Mouse (Mus musculus) ES-E14 (cell line): ENCODE data around the gene Skap1. TPM values are rescaled to one million over a fixed set of nuclear protein-coding genes. Genes with fewer than 3 reads are reported as not detected.

ENCODE experiments used
- DNase-seq: peaks from one replicate; pipeline ENCODE4 v3.0.0-alpha.2; 2013; ENCODE audit warnings: low read depth, low spot score
- H3K27ac ChIP-seq: 2 replicates; pipeline ENCODE4 v1.5.1; 2012; ENCODE audit warnings: low read depth, mild to moderate bottlenecking, low read length, moderate library complexity, mixed read lengths; ENCODE audit not compliant: poor library complexity, insufficient read depth, severe bottlenecking
- H3K36me3 ChIP-seq: 2 replicates; pipeline ENCODE4 v1.6.1; 2012; ENCODE audit warnings: mild to moderate bottlenecking, low read length, moderate library complexity, mixed read lengths; ENCODE audit not compliant: control insufficient read depth, poor library complexity, insufficient read depth, severe bottlenecking
- H3K4me1 ChIP-seq, 2 experiments: fragments of 150-350 bp in 1 of 2; sonication (generic) in 1 of 2; 2 replicates each; pipeline ENCODE4 v1.6.1; 2012; ENCODE audit warnings: low read length in 2 of 2, mild to moderate bottlenecking in 1 of 2, mixed read lengths in 1 of 2; ENCODE audit not compliant: control insufficient read depth in 2 of 2, insufficient read depth in 2 of 2, poor library complexity in 1 of 2
- H3K4me3 ChIP-seq, 2 experiments: fragments of 150-350 bp in 1 of 2; sonication (generic) in 1 of 2; 2 replicates each; pipeline ENCODE4 v1.5.1; 2012; ENCODE audit warnings: low read length in 2 of 2, low read depth in 1 of 2, mild to moderate bottlenecking in 1 of 2, mixed read lengths in 1 of 2; ENCODE audit not compliant: insufficient read depth in 1 of 2, poor library complexity in 1 of 2, severe bottlenecking in 1 of 2
- H3K9ac ChIP-seq: 2 replicates; pipeline ENCODE4 v1.6.1; 2012; ENCODE audit warnings: low read depth, mild to moderate bottlenecking, low read length, mixed read lengths; ENCODE audit not compliant: poor library complexity, insufficient read depth, severe bottlenecking
- H3K9me3 ChIP-seq: fragments of 150-350 bp; sonication (generic); 2 replicates; pipeline ENCODE4 v1.6.1; 2012; ENCODE audit warnings: low read depth, mild to moderate bottlenecking, low read length; ENCODE audit not compliant: control insufficient read depth, insufficient read depth
- CHD2 ChIP-seq: IDR thresholded peaks from 2 replicates; pipeline ENCODE4 v1.6.1; 2014; ENCODE audit warnings: mild to moderate bottlenecking, low read depth, low read length, inconsistent platforms
- HCFC1 ChIP-seq: IDR thresholded peaks from 2 replicates; pipeline ENCODE4 v1.6.1; 2012; ENCODE audit warnings: low read length, inconsistent platforms, borderline replicate concordance; ENCODE audit not compliant: insufficient read depth
- MAFK ChIP-seq: IDR thresholded peaks from 2 replicates; pipeline ENCODE4 v1.6.1; 2014; ENCODE audit warnings: mild to moderate bottlenecking, low read depth, low read length, inconsistent platforms; ENCODE audit not compliant: insufficient read depth
- ZC3H11A ChIP-seq: IDR thresholded peaks from 2 replicates; pipeline ENCODE4 v1.6.1; 2012; ENCODE audit warnings: low read depth, mild to moderate bottlenecking, inconsistent platforms, low read length, borderline replicate concordance
- ZNF384 ChIP-seq: IDR thresholded peaks from 2 replicates; pipeline ENCODE4 v1.6.1; 2012; ENCODE audit warnings: low read depth, low read length, inconsistent platforms
- in situ Hi-C, 2 experiments: fragments of 600-800 bp; cut with MboI; formaldehyde crosslinking; loops; one replicate each; pipeline ENCODE4 v1.15.1; 2025; ENCODE audit warnings: low sequenced_read_pairs in 2 of 2, inconsistent platforms in 1 of 2; ENCODE audit not compliant: unreplicated experiment in 2 of 2
- total RNA-seq: library from RNA; depleted of rRNA; stranded (reverse); fragments of 300-350 nt; gene quantifications from 2 replicates; pipeline ENCODE4 v1.2.3, GENCODE M21; 2012

The Skap1 gene
- total RNA-seq, 1 experiment = 0.40 TPM

DNA sequence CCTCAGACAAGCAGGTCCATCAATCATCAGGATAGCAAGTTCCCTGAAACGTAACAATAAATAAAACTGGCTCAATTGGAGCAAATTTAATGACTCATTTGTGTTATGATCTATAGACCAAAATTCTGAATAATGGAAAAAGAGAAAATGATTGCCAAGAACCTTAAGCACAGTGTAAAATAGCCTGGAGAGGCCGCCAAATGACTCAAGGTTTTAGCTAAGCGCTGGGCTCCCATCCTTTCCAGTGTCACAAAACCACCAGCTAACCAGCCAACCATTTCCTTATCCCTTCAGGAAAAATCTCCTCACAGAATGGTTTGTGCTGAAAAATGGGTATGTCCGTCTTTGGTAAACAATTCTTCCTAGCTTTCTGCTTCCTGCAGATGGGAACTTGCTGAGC lies 279.5 kb downstream of the Skap1 start:
- in situ Hi-C loops = no loop called here
- Histone ChIP-seq H3K9ac (no peak overlapping the region), H3K9me3 (no peaks in the 10 kb centered on the region), H3K36me3 (no peaks in the 10 kb centered on the region), H3K4me3 (no peak overlapping the region), H3K4me1 (peaks cover 6 to 11% of the 10 kb centered on the region in 2 experiments; a peak in 1 of 4 replicates), H3K27ac (no peak overlapping the region)
- DNase-seq = no peak
- TF ChIP-seq MAFK (no peak), HCFC1 (no peak), ZC3H11A (no peak), CHD2 (no peak), ZNF384 (no peak)

GRCm38 (mm10) chr11:96746648-96747047 lies 282.3 kb downstream of the Skap1 start:
- Histone ChIP-seq H3K9me3 (no peaks in the 10 kb centered on the region), H3K27ac (no peak overlapping the region), H3K36me3 (no peaks in the 10 kb centered on the region), H3K4me1 (peaks cover 4 to 7% of the 10 kb centered on the region in 2 experiments; a peak in 1 of 4 replicates), H3K4me3 (no peak overlapping the region), H3K9ac (no peak overlapping the region)
- in situ Hi-C loops = no loop called here
- no peak for TF ChIP-seq MAFK
- DNase-seq = no peak

DNA sequence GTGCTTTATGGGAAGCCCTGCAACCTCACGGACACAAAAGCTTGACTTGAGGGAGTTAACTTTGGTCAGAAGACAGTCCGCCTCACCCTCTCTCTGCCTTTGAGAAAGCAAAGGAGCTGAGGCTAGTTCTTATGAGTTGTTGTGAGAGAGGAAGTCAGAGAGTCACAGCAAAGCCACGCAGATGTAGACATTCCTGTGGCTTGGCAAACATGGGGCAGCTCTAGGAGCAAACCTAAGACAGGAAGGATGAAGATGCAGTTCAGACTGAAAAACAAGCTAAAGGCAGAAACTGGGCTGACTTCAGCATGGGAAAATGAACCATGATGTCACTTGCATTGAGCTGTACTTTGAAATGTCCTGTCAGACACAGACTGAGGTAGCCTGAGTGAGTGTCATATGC lies 283.2 kb downstream of the Skap1 start:
- TF ChIP-seq ZC3H11A (no peak), HCFC1 (no peak), CHD2 (no peak), ZNF384 (no peak), MAFK (no peak)
- Histone ChIP-seq H3K27ac (no peak overlapping the region), H3K4me3 (no peak overlapping the region), H3K9ac (no peak overlapping the region), H3K36me3 (no peaks in the 10 kb centered on the region), H3K9me3 (no peaks in the 10 kb centered on the region), H3K4me1 (peaks cover under 1 to 7% of the 10 kb centered on the region in 2 experiments; a peak in 1 of 4 replicates)
- in situ Hi-C loops = no loop called here
- no peak for DNase-seq

DNA sequence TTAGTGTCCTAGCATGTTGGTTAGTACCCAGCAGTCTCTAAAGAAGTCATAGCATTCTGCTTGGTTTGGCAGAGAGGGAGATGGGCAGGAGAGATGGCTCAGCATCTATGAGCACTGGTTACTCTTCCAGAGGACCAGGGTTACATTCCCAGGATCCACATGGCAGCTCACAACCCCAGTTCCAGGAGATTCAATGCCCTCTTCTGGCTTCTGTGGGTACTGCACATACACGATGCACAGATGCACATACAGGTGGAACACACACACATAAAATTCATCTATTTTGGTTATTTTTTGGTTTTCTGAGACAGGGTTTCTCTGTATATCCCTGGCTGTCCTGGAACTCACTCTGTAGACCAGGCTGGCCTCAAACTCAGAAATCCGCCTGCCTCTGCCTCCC lies 290.9 kb downstream of the Skap1 start:
- Histone ChIP-seq H3K27ac (no peak overlapping the region), H3K4me1 (0 out of 4 replicates have a peak, but pooled peaks cover 0 to 1% of the 10 kb centered on the region in 2 experiments), H3K36me3 (no peaks in the 10 kb centered on the region), H3K9me3 (no peaks in the 10 kb centered on the region), H3K4me3 (no peak overlapping the region), H3K9ac (no peak overlapping the region)
- DNase-seq = peak; percentile 50
- TF ChIP-seq HCFC1 (no peak), ZC3H11A (no peak), ZNF384 (no peak), MAFK (no peak), CHD2 (no peak)
- in situ Hi-C loops = no loop called here

GRCm38 (mm10) chr11:96757421-96757820 lies 293.0 kb downstream of the Skap1 start:
- in situ Hi-C loops = no loop called here
- no peak for DNase-seq
- Histone ChIP-seq H3K4me1 (0 out of 4 replicates have a peak, but pooled peaks cover 0 to 3% of the 10 kb centered on the region in 2 experiments), H3K36me3 (no peaks in the 10 kb centered on the region), H3K27ac (no peak overlapping the region), H3K9ac (no peak overlapping the region), H3K4me3 (no peak overlapping the region), H3K9me3 (no peaks in the 10 kb centered on the region)
- TF ChIP-seq ZC3H11A (no peak), ZNF384 (no peak), CHD2 (no peak)
